Mouse (Mus musculus): ENCODE data around the gene Fam50b.

DNA sequence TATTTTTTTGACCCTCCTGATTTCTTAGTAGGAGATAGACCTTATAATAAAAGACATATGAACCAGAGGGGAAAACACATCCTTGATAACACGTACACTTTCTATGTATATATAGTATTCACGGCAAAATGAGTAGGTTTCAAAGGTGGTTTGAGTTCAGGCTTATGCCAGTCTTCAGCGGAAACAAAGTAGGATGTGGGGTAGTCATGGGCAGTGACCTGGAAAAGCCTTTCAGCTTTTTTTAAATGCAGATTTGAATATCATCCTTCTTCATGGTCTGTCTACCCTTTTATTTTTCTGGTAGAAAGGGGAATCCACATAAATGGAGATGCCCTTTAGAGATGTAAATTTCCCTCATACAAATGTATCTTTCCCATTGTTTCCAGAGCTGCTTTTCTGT is 29.8 kb upstream of the Fam50b start:
- TF ChIP-seq CTCF (IDR thresholded peaks at IDR 0.05; ENCODE audit: borderline replicate concordance, extremely low read depth, insufficient read depth, insufficient read length), result no peak
- no peak for TF ChIP-seq POLR2A (IDR thresholded peaks at IDR 0.05; ENCODE audit: borderline replicate concordance, extremely low read depth, insufficient read depth, insufficient read length, poor library complexity, severe bottlenecking)

Data from brain, embryonic 14.5 days (tissue).